Mouse (Mus musculus) layer of hippocampus, adult 9-10 months (tissue): ENCODE results near the gene Kctd3.
A peak's percentile ranks its signal among the peaks of the same experiment; 100 is the strongest.
"Not testable (repeated sequence)": the region's sequence is repeated elsewhere in the genome, so short reads cannot be mapped to it uniquely, and the experiment has no call there.

ENCODE experiments used
- DNase-seq: peaks from one replicate; pipeline ENCODE4 v3.0.0; 2022; ENCODE audit warnings: low spot score

The Kctd3 gene

GRCm38 (mm10) chr1:189007239-189007979, at the start of gene Kctd3:
TSS of gene Kctd3 (minus strand) at chr1:189007841.
- DNase-seq = peak; percentile 82

DNA sequence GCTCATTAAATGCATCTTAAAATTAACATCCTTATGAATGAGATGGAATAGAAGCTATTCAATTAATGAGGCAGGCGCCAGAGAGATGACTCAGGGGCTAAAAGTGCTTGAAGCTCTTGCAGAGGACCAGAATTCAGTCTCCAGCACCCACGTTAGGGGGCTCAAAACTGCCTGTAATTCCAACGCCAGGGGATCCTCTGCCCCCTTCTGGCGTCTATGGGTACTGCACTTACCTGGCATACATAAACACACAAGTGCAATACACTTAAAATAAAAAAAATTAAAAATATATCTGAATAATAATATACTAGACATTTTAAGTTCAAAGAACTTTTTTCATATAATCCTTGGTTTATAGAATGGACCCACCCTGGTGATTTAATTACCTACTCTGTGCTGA, 49.8 kb upstream of the Kctd3 start:
- DNase-seq = no peak

- DNase-seq = no peak
These were observed 48.3 kb upstream of the Kctd3 start for GRCm38 (mm10) chr1:189055933-189056332.

GRCm38 (mm10) chr1:189054941-189055551, 47.4 kb upstream of the Kctd3 start:
- DNase-seq = no peak

GRCm38 (mm10) chr1:189054191-189054590, 46.5 kb upstream of the Kctd3 start:
- no peak for DNase-seq

DNA sequence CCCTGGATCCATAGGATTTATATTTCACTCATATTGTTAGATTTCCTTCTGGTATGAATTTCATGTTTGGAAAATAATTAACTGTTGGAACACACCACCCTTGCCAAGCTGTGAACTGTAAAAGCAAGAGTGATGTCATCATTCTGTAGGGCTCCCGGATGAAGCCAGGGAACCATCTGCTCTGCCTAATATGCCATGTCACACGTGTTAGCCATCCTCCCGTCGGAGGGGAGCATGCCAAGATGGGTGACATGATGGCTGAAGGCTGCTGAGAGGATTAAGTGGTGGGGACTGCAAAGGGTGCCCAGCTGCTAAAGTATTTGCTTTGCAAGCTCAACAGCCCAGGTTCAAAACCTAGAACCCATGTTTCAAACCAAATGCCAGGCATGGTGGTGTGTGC, 44.5 kb upstream of the Kctd3 start:
- DNase-seq = no peak

GRCm38 (mm10) chr1:189050122-189050521, 42.5 kb upstream of the Kctd3 start:
- no peak for DNase-seq

- DNase-seq = no peak
These were observed 40.7 kb upstream of the Kctd3 start for GRCm38 (mm10) chr1:189048331-189048730.

DNA sequence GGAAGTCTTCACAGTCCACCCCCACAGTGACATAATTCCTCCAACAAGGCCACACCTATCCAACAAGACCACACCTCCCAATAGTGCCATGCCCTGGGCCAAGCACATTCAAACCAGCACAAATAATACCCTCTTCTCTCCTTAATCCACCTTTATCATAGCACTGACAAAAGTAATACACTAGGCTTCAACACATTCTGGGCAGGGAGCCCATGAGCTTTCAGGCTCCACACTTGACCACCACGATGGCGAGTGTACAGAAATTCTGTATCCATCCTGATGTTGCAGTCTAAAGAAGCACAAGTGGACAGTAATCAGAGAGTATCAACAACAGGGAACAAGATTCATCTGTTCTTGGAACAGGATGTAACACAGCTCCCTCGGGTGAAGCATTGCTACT, 40.3 kb upstream of the Kctd3 start:
- DNase-seq = no peak

DNA sequence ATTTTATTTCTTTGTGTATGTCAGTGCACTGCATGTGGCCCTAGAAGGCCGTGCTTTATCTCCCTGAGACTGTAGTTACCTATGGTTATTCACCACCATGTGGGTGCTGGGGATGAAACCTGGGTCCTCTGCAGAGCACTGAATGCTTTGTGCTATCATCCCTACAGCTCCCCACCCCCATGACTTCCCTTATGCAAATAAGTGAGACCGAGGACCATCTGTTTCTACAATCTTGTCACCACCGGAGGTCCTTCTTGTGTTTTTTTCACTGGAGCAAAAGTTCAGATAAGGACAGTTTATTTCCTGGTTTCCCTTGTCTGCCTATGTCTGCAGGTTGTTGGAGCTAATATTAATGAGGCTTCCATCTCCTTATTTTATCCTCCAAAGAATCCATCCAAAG, 39.2 kb upstream of the Kctd3 start:
- DNase-seq = no peak

DNA sequence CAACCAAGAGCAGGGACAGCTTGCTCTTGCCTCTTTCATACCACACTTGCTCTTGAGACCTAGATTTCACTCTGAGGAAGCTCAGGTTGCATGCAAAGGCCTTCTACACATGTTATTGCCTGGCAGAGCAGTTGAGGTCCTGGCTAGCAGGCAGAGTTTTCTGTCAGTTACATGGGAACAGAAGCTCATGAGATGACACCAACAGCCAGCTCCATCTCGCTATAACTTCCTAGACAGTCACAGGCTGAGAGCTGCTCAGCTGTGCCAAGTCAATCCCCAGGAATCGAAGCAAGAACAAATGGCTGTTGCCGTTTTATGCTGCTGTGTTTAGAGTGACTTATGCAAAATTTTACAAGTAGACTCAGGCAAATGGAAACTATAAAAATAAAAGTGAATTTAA, 38.7 kb upstream of the Kctd3 start:
- DNase-seq = no peak

GRCm38 (mm10) chr1:189041261-189041660, 33.6 kb upstream of the Kctd3 start:
- no peak for DNase-seq

DNA sequence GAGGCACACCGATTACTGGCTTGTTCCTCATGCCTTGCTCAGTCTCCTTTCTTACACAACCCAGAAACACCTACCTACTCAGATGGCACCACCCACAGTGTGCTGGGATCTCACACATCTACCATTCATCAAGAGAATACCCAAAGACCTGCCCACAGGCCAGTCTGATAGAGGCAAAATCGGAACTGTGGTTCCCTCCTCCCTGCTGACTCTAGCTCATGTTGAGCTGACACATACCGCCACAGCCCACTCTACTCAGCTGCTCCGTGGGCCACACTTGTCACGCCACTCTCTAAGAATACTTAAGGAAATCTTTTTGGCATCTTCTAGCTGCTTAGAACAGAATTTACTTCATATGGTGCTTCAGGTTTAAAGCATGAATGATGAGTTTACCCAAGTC, 31.7 kb upstream of the Kctd3 start:
- no peak for DNase-seq

DNA sequence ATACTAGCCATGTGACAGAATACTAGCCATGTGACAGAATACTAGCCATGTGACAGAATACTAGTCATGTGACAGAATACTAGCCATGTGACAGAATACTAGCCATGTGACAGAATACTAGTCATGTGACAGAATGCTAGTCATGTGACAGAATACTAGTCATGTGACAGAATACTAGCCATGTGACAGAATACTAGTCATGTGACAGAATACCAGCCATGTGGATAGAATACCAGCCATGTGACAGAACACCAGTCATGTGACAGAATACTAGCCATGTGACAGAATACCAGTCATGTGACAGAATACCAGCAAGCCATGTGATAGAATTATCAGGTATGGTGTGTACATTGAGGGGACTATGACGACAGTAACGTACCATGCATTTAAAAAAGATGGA, 25.2 kb upstream of the Kctd3 start:
- not testable (repeated sequence) for DNase-seq

- no peak for DNase-seq
These were observed 23.3 kb upstream of the Kctd3 start for GRCm38 (mm10) chr1:189030975-189031374.

DNA sequence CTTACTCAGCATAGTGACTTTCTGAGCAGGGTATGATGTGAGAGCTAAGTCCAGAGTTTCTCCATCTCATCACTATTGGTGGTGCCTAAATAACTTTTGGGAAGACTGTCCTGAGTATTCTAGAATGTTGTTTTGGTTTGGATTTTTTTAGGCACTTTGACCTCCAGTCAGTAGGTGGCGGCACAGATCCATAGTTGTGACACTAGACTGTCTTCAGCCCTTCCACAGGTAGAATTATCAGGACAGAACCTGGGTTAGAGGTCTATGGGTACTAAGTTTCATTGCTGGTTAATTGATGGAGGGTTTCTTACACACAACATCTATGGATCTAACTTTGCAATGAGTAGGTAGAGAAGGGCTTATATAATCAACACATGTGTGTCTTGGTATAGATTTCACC, 20.6 kb upstream of the Kctd3 start:
- no peak for DNase-seq

- no peak for DNase-seq
These were observed 19.2 kb upstream of the Kctd3 start for GRCm38 (mm10) chr1:189026885-189027284.

DNA sequence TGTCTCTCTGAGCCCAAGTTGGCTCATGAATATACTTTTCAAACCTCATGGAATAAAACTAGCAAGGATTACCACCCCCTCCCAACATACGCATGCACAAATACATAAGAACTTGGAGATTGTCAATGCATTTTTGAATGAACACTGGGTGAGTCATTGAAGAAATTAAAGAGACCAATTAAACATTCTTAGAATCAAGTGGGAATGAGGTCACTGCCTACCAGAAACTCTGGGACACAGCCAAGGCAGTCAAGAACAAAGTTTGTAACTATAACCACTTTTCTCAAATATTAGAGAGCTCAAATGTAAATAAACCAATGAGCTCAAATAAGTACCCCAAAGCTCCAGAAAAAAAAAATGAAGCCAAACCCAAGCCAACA, 16.1 kb upstream of the Kctd3 start:
- DNase-seq = no peak

DNA sequence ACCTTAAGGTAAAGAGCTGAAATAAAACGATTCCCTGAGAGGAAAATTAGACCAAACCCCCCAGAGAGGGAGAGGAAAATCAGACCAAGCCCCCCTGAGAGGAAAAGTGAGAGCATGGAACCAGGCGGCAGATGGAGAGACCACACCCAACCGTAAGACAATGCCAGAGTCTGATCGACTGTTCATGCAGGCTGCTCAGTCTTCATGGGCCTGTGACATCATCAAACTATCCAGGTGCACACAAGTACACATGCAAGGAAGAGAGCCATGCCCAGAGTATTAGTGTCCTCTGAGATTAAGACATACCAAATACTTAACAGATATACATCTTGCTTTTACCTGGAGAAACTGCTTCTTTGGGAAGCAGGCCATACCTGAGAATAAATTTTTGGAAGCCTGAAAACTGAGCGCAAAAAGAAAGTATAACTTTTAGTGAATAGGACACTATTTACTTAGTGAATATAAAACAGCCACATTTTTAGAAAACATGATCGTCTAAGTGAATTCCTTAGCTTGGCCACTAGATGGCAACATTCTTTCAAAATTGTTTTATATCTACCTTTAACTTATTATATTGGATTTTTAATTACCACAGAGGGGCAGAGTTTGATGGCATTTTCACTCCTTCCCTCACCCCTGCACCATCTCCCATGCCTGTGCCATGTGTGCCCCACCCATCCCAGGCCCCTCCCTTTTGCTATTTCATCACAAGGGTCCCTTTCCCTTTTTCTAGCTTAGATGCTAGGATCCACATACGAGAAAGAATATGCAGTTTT, 15.5 kb upstream of the Kctd3 start:
- no peak for DNase-seq

DNA sequence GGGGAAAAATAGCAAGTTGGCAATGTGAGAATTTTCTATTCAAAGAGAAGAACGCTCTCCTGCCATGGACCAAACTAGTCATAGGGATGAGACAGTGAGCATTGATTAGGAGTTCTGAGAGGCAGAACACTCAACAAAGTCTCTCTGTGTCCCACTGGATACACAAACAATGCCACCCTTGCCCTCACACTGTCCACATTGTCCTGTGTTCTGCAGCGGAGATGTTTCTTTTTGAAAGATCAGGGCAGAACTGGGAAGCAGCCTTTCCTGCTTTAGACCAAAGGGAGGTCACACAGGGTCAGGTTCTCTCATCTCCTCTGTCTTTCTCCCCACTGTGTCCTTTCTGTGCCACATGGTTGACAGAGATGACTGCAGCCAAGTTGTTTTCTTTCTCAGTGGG, 7.7 kb upstream of the Kctd3 start:
- DNase-seq = peak; percentile 40

- DNase-seq = no peak
These were observed 5.9 kb upstream of the Kctd3 start for GRCm38 (mm10) chr1:189013587-189013921.

- DNase-seq = no peak
These were observed 5.4 kb upstream of the Kctd3 start for GRCm38 (mm10) chr1:189012846-189013586.

DNA sequence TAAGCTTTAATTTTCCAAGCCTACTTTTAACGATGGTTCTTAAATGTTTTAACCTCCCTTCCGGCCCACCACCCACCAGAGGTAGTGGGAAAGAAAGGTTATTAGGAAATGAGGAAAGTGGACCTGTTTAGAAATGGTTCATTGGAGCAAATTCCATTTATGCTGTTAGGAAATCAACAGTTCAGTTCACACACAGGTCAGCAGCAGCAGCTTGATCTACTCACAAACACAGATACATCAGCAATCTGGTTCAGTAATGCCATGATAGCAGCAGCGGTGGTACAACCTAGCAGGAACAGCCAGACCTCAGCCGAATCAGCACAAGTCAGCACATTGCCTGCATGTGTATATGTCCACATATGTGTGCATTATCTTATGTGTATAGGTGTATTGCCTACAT, 3.0 kb upstream of the Kctd3 start:
- no peak for DNase-seq
